Mouse (Mus musculus) neural tube, embryonic 13.5 days (tissue): ENCODE measurements around the gene Cdkl3. TPM values are rescaled to one million over a fixed set of nuclear protein-coding genes. Genes with fewer than 3 reads are reported as not detected.

Source experiments
- ATAC-seq: fragments of 200-750 bp; cut with Nextera tagmentation; 2 replicates; pipeline ENCODE4 v1.8.0; 2017; ENCODE audit warnings: low read depth, mild to moderate bottlenecking, moderate TSS enrichment, moderate library complexity
- H3K27ac ChIP-seq: fragments of 300-500 bp; sonication (generic); replicated peaks from 2 replicates; pipeline ENCODE4 v1.5.1; 2015; ENCODE audit warnings: moderate library complexity, mild to moderate bottlenecking, inconsistent platforms
- H3K27me3 ChIP-seq: fragments of 300-500 bp; sonication (generic); 2 replicates; pipeline ENCODE4 v1.6.1; 2015; ENCODE audit warnings: mild to moderate bottlenecking, inconsistent platforms
- H3K36me3 ChIP-seq: fragments of 300-500 bp; sonication (generic); 2 replicates; pipeline ENCODE4 v1.6.1; 2015; ENCODE audit warnings: mild to moderate bottlenecking, inconsistent platforms
- H3K4me1 ChIP-seq: fragments of 300-500 bp; sonication (generic); replicated peaks from 2 replicates; pipeline ENCODE4 v1.6.1; 2015; ENCODE audit warnings: inconsistent platforms
- H3K4me2 ChIP-seq: fragments of 300-500 bp; sonication (generic); 2 replicates; pipeline ENCODE4 v1.6.1; 2015; ENCODE audit warnings: inconsistent platforms, mild to moderate bottlenecking, moderate library complexity
- H3K4me3 ChIP-seq: fragments of 300-500 bp; sonication (generic); 2 replicates; pipeline ENCODE4 v1.5.1; 2015; ENCODE audit warnings: mild to moderate bottlenecking, inconsistent platforms
- H3K9ac ChIP-seq: fragments of 300-500 bp; sonication (generic); 2 replicates; pipeline ENCODE4 v1.6.1; 2015; ENCODE audit warnings: moderate library complexity, mild to moderate bottlenecking, inconsistent platforms
- H3K9me3 ChIP-seq: fragments of 300-500 bp; sonication (generic); 2 replicates; pipeline ENCODE4 v1.6.1; 2016; ENCODE audit warnings: inconsistent platforms
- WGBS: fragments of 180-500 bp; shearing (Covaris S2); methylation state at CpG from one replicate; pipeline ENCODE4 v1.1.7; 2015; 5-methylcytosine and 5-hydroxymethylcytosine counted together
- polyA plus RNA-seq: library from polyadenylated mRNA; unstranded; fragments of >200 nt; fragmentation: Nextera tagmentation; extraction: Ambion mirVana; gene quantifications from 2 replicates; pipeline ENCODE4 v1.2.1, GENCODE M21; 2015

The Cdkl3 gene
- 23.7 and 24.2 TPM in 2 replicates for polyA plus RNA-seq

GRCm38 (mm10) chr11:52003772-52004528 is at the start of gene Cdkl3:
Gene Cdkl3, plus strand, starts transcription at chr11:52004221.
- no peaks in the 10 kb centered on the region for H3K27me3 ChIP-seq
- no peaks in the 10 kb centered on the region for H3K9me3 ChIP-seq
- H3K4me1 ChIP-seq = peaks cover 36% of the 10 kb centered on the region
- peak within 1 kb of the TSS; percentile 94 for H3K27ac ChIP-seq
- peak within 1 kb of the TSS; percentile 86 for H3K4me3 ChIP-seq
- H3K36me3 ChIP-seq = peaks cover 5% of the 10 kb centered on the region
- peak; percentile 88 for ATAC-seq
- peak within 1 kb of the TSS; percentile 78 for H3K4me2 ChIP-seq
- H3K9ac ChIP-seq = peak within 1 kb of the TSS; percentile 93
- under 1% methylated on average over 51 of the region's 51 CpGs for WGBS

- H3K27ac ChIP-seq = no peak overlapping the region
- no peak for ATAC-seq
- 83% methylated on average over 9 of the region's 9 CpGs for WGBS
Measured at GRCm38 (mm10) chr11:51956112-51956511, 47.9 kb upstream of the Cdkl3 start.

GRCm38 (mm10) chr11:51957760-51958159 is 46.3 kb upstream of the Cdkl3 start:
- Histone ChIP-seq H3K4me3 (no peak overlapping the region), H3K27me3 (no peaks in the 10 kb centered on the region), H3K36me3 (no peaks in the 10 kb centered on the region), H3K4me2 (no peak overlapping the region), H3K27ac (no peak overlapping the region), H3K9me3 (0 out of 2 replicates have a peak, but pooled peaks cover 6% of the 10 kb centered on the region), H3K4me1 (no peaks in the 10 kb centered on the region), H3K9ac (no peak overlapping the region)
- no peak for ATAC-seq
- 89% methylated on average over 4 of the region's 4 CpGs for WGBS

More at GRCm38 (mm10) chr11:51956112-51956511, 47.9 kb upstream of the Cdkl3 start:
- H3K27me3 ChIP-seq = no peaks in the 10 kb centered on the region
- no peak overlapping the region for H3K4me2 ChIP-seq
- no peaks in the 10 kb centered on the region for H3K36me3 ChIP-seq
- H3K9me3 ChIP-seq = 0 out of 2 replicates have a peak, but pooled peaks cover 6% of the 10 kb centered on the region
- H3K4me1 ChIP-seq = no peaks in the 10 kb centered on the region
- H3K4me3 ChIP-seq = no peak overlapping the region
- no peak overlapping the region for H3K9ac ChIP-seq

GRCm38 (mm10) chr11:51959511-51959910 is 44.5 kb upstream of the Cdkl3 start:
- Histone ChIP-seq H3K4me3 (no peak overlapping the region), H3K4me1 (no peaks in the 10 kb centered on the region), H3K9me3 (0 out of 2 replicates have a peak, but pooled peaks cover 6% of the 10 kb centered on the region), H3K27ac (no peak overlapping the region), H3K4me2 (no peak overlapping the region), H3K27me3 (no peaks in the 10 kb centered on the region), H3K9ac (no peak overlapping the region), H3K36me3 (no peaks in the 10 kb centered on the region)
- no peak for ATAC-seq
- WGBS = 85% methylated on average over 5 of the region's 5 CpGs

GRCm38 (mm10) chr11:51960061-51960460 is 44.0 kb upstream of the Cdkl3 start:
- WGBS = 91% methylated on average over 4 of the region's 4 CpGs
- Histone ChIP-seq H3K9me3 (0 out of 2 replicates have a peak, but pooled peaks cover 6% of the 10 kb centered on the region), H3K36me3 (no peaks in the 10 kb centered on the region), H3K27me3 (no peaks in the 10 kb centered on the region), H3K4me2 (no peak overlapping the region), H3K27ac (no peak overlapping the region), H3K4me1 (no peaks in the 10 kb centered on the region), H3K4me3 (no peak overlapping the region), H3K9ac (no peak overlapping the region)
- ATAC-seq = no peak

- H3K27me3 ChIP-seq = no peaks in the 10 kb centered on the region
- no peak overlapping the region for H3K9ac ChIP-seq
- no peak overlapping the region for H3K4me3 ChIP-seq
- no peaks in the 10 kb centered on the region for H3K4me1 ChIP-seq
- 0 out of 2 replicates have a peak, but pooled peaks cover 6% of the 10 kb centered on the region for H3K9me3 ChIP-seq
- 67% methylated on average over 11 of the region's 11 CpGs for WGBS
- H3K4me2 ChIP-seq = no peak overlapping the region
- H3K27ac ChIP-seq = no peak overlapping the region
- no peaks in the 10 kb centered on the region for H3K36me3 ChIP-seq
- no peak for ATAC-seq
Measured at GRCm38 (mm10) chr11:51960967-51961471, 43.0 kb upstream of the Cdkl3 start.

- no peaks in the 10 kb centered on the region for H3K27me3 ChIP-seq
- H3K4me3 ChIP-seq = no peak overlapping the region
- no peak for ATAC-seq
- H3K4me1 ChIP-seq = no peaks in the 10 kb centered on the region
- no peak overlapping the region for H3K27ac ChIP-seq
- H3K9ac ChIP-seq = no peak overlapping the region
- H3K36me3 ChIP-seq = no peaks in the 10 kb centered on the region
- 0 out of 2 replicates have a peak, but pooled peaks cover 6% of the 10 kb centered on the region for H3K9me3 ChIP-seq
- no peak overlapping the region for H3K4me2 ChIP-seq
- 91% methylated on average over 8 of the region's 8 CpGs for WGBS
Measured at GRCm38 (mm10) chr11:51961761-51962160, 42.3 kb upstream of the Cdkl3 start.

- no peak for ATAC-seq
- WGBS = 89% methylated on average over 7 of the region's 7 CpGs
Measured at GRCm38 (mm10) chr11:51962277-51962676, 41.7 kb upstream of the Cdkl3 start.

GRCm38 (mm10) chr11:51966651-51967050 is 37.4 kb upstream of the Cdkl3 start:
- H3K4me3 ChIP-seq = no peak overlapping the region
- H3K27ac ChIP-seq = no peak overlapping the region
- no peaks in the 10 kb centered on the region for H3K9me3 ChIP-seq
- ATAC-seq = no peak
- H3K9ac ChIP-seq = no peak overlapping the region
- H3K4me1 ChIP-seq = peaks cover 14% of the 10 kb centered on the region
- H3K27me3 ChIP-seq = no peaks in the 10 kb centered on the region
- H3K4me2 ChIP-seq = no peak overlapping the region
- H3K36me3 ChIP-seq = peaks cover 18% of the 10 kb centered on the region
- WGBS = 83% methylated on average over 5 of the region's 5 CpGs

More at GRCm38 (mm10) chr11:51962277-51962676, 41.7 kb upstream of the Cdkl3 start:
- H3K9ac ChIP-seq = no peak overlapping the region
- H3K27ac ChIP-seq = no peak overlapping the region
- 0 out of 2 replicates have a peak, but pooled peaks cover 6% of the 10 kb centered on the region for H3K9me3 ChIP-seq
- no peaks in the 10 kb centered on the region for H3K36me3 ChIP-seq
- no peaks in the 10 kb centered on the region for H3K4me1 ChIP-seq
- H3K4me3 ChIP-seq = no peak overlapping the region
- H3K4me2 ChIP-seq = no peak overlapping the region
- H3K27me3 ChIP-seq = no peaks in the 10 kb centered on the region

- Histone ChIP-seq H3K4me3 (peak within 1 kb of the TSS; percentile 79), H3K9me3 (no peaks in the 10 kb centered on the region), H3K36me3 (peaks cover 29% of the 10 kb centered on the region), H3K9ac (peak within 1 kb of the TSS; percentile 85), H3K4me1 (peaks cover 14% of the 10 kb centered on the region), H3K27ac (peak within 1 kb of the TSS; percentile 75), H3K27me3 (no peaks in the 10 kb centered on the region), H3K4me2 (peak within 1 kb of the TSS; percentile 80)
- ATAC-seq = peak; percentile 96
- WGBS = 3% methylated on average over 63 of the region's 63 CpGs
Measured at GRCm38 (mm10) chr11:51967443-51968401, 36.3 kb upstream of the Cdkl3 start, which contains the start of gene Cdkn2aipnl. Gene Cdkn2aipnl, plus strand, starts transcription at chr11:51967661.

- no peak for ATAC-seq
- 92% methylated on average over 9 of the region's 9 CpGs for WGBS
- H3K27me3 ChIP-seq = no peaks in the 10 kb centered on the region
- peaks cover 40% of the 10 kb centered on the region for H3K36me3 ChIP-seq
- no peak overlapping the region for H3K4me3 ChIP-seq
- no peak overlapping the region for H3K27ac ChIP-seq
- no peaks in the 10 kb centered on the region for H3K9me3 ChIP-seq
- peaks cover 14% of the 10 kb centered on the region for H3K4me1 ChIP-seq
- no peak overlapping the region for H3K9ac ChIP-seq
- peak overlapping the region; percentile 80 for H3K4me2 ChIP-seq
Measured at GRCm38 (mm10) chr11:51968896-51969295, 35.1 kb upstream of the Cdkl3 start.
